Mouse (Mus musculus) effector memory CD4-positive, alpha-beta T cell, adult 7 months (primary cell): ENCODE data around the gene Gm45785. TPM values are rescaled to one million over a fixed set of nuclear protein-coding genes. Genes with fewer than 3 reads are reported as not detected.

ENCODE experiments used
- polyA plus RNA-seq: library from polyadenylated mRNA; unstranded; fragments of 100-300 nt; shearing (Covaris generic); gene quantifications from one replicate; pipeline ENCODE4 v1.2.1, GENCODE M21; 2017

The Gm45785 gene
- polyA plus RNA-seq: 1.3 TPM

DNA sequence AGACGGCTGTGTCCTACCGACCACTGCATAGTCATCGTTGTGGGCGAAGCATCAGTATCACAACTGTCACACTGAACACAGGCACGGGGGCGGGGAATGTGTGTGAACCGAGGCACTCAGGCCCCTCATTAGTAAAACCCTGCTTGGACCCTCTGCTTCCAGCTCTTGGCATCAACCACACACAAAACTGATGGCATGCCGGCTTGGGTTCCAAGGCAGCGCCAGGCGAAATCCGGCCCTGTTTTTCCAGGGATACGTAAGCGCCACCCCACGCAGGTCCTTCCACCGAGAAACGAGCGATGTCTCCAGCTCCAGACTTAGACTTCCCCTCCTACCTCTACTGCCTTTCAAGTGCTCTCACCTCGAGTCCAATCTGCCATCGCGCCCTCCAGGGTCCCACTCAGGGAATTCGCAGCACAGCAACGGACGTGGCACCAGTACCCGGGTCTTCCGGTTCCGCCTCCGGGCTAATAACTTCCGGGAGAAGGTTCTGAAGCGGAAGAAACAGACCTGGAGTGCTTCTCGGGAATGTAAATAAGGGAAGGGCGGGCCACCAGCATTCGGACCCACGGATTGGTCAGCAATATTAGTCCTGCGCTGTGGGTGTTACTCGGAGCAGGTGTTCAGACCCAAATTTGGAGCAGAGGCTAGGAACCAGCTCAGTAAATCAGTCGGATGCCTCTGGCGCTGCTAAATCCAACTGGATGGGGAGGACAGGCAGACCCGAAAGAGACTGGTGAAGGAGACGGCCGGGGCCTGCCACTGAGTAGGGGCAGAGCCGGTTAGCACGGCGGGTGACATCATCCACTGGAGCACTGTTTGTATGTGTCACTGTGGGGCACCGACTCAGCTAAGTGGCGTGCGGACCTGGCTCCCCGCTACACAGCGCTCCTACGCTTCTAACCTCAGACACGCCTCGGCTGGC lies at the start of gene Gm45785:
TSS of gene Gm45785 (minus strand) at position 472 of the 925 bp plus-strand sequence.

DNA sequence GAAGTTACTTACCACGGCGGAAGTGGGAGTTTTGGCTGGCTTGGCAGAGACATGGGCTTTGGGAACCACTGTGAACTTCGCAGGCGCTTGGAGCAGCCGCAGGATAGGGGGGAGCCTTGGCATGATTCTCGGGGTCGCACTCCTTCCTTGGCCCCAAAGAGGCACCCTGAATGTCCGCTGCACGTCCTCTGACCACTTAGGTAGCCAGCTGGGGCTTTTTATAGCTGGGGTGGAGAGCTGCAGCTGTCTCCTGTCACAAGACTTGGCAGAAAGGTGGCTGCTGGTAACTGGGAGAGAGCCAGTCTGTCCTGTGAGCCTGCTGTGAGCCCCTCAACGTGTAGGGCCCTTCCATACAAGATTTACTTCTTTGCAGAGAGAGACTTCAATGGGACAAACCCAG lies 44.1 kb upstream of the Gm45785 start, which contains the start of gene Cox8b:
TSS of gene Cox8b (minus strand) at position 227 of the 400 bp plus-strand sequence.

DNA sequence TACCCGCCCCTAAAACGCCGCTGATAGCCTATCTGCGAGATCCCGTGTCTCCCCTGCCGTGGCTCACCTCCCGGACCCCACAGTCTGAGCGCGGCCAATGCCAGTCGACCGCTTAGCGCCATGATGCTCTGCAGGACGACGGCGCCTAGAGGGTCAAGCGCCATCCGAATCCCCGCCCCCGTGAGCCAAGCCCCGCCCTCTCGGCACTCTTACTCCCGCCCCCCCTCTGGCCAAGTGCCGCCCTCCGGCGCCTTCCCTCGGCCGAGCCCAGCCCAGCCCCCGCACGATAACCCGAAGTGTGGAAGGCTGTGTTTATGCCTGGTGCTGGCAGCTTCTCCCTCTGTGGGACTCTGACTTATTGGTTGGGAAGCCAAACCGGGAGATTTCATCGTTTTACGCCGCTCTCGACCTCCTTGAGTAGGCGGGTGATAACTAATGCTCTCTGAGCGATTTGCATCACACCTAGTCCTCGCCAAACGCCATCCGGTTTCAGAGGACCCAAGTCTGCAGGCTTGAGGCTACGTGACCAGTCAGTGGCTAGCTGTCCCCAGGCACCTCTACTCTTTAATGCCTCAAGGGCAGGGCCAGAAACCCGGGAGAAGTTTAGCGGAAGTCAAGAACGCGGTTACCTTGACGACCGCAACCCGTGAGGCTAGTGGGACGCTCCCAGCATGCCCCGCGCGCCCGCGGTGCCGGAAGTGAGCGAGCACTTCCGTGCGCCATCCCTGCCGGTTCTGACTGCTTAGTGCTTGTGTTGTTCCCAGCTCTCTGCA lies 25.8 kb upstream of the Gm45785 start, which contains the start of the genes Psmd13 and Sirt3:
TSS of gene Psmd13 (plus strand) at position 273 of the 773 bp plus-strand sequence.
TSS of gene Sirt3 (minus strand) at position 614 of the 773 bp plus-strand sequence.

DNA sequence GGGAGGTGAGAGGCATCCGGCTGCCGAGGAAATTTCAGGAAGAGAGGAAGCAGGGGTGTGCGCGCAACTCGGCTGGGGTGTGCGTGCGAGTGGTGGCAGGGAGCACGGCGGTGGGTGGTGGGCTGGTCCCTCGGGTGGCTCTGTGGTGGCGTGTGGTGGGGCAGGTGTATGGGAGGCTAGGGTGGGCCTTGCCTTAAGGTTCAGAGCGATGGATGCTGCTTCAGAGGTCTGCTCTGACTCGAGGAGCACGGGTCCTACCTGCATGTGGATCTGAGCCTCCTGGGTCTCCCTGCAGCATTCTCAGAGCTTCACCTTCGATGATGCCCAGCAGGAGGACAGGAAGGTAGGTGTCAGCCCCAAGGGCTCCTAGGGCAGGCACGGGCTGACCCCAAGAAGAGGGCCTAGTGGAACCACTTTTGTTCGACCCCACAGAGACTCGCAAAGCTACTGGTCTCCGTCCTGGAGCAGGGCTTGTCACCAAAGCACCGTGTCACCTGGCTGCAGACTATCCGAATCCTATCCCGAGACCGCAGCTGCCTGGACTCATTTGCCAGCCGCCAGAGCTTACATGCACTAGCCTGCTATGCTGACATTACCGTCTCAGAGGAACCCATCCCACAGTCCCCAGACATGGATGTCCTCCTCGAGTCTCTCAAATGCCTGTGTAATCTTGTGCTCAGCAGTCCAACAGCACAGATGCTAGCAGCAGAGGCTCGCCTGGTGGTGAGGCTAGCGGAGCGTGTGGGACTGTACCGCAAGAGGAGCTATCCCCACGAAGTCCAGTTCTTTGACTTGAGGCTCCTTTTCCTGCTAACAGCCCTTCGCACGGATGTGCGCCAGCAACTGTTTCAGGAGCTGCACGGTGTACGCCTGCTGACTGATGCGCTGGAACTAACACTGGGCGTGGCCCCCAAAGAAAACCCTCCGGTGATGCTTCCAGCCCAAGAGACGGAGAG lies 1.7 kb upstream of the Gm45785 start, which contains the start of gene Bet1l:
TSS of gene Bet1l (minus strand) at position 28 of the 956 bp plus-strand sequence.

DNA sequence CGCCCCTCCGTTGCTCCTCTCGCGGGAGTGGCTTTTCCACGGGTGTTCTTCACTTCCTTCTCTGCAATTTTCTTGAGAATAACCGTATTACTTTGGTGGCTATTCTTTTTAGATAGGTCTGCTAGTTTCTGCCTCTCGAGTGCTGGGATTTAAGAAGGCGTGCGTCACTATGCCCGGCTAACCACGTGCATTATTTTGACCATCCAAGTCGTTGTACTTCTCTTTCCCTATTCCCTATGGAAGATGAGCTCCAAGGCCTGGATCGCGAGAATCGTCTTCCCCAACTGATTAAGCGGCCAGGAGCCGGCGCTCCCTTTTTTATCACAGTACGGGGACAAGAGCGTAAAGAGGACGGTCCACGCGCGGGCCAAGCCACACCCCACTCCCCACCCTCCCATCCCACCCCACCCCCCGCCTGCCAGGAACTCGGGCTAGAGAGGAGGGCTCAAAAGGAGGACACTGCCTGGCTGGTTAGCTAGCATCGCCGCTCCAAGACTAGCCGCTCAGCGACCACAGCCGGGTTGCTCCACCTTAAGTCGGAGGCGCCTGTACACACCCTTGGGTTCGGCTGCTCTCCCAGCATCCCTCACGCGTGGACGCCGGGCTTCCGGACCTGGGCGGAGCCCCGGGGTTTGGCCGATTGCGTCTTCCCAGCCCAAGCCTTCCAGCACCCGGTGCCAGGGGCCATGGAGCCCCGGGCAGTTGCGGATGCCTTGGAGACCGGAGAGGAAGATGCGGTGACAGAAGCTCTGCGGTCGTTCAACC lies 836 bp upstream of the Gm45785 start, which contains the start of gene Ric8a:
TSS of gene Ric8a (plus strand) at position 173 of the 765 bp plus-strand sequence.

DNA sequence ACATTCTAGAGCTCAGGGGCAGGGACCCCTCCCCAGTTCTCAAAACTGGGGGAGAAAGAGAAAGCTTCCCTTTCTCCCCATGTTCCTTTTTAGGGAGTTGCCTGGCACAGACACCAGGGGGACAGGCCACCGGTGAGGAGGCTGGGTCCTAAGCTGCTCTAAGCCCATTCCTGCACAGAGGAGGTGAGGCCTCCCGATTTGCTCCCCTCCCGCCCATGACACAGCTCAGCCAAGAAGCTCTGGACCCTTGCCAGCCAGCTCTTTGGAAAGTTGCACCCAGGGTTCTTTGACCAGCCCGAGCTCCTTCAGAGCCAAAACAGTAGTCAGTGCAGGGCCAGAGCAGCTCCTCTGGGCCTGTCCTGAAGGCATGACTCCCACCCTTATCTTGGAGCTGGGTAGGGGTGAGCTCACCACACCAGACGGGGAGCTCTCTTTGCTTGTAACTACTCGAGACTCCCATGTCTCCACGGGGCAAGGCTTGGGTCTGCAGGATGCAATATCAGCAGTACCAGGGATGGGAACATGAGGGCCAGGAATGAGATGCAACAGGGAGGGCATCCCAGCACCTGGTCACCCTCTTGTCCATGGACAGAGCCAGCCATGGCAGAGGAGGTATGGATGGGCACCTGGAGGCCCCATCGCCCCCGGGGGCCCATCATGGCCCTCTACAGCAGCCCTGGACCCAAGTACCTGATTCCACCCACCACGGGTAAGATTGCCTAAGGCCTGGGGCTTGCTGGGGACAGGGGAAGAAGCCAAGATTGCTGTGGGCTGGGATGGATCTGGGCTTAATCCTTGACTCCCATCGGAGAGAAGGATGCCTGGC lies 8.2 kb downstream of the Gm45785 start, which contains the start of gene Odf3:
TSS of gene Odf3 (plus strand) at position 51 of the 826 bp plus-strand sequence.

DNA sequence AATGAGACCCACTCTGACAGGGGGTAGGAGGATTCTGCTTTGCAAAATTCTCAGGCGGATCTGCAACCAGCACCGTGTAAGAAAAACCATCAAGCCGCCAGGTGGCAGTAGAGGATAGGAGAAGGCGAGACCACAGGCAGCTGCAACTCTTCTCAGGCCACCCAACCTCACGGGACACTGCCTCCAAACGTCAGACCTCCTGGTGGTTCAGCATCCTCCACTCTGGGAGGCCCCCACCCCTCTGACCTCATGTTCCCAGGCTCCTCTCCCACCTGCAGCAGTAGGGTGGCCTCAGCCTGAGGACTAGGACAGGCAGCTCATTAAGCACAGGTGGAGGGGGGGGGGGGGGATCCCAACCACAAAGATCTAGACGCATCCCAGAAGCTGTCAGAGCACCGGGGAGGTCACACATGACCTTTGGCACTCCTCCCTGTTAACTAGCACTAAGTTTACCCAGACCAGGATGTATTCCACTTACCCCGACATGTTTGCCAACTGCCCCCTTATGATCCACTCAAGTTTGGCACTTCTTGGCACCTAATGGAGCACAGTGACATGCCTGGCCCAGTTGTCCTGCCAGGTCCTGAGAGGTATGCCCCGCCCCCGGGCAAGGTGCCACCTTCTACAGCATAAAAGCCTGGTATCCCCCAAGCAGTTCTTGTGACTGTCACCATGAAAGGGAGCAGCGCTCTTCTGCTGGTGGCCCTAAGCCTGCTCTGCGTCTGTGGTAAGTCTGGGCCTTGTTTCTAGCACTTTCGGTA lies 11.0 kb downstream of the Gm45785 start, which contains the start of gene Scgb1c1:
TSS of gene Scgb1c1 (plus strand) at position 643 of the 761 bp plus-strand sequence.

DNA sequence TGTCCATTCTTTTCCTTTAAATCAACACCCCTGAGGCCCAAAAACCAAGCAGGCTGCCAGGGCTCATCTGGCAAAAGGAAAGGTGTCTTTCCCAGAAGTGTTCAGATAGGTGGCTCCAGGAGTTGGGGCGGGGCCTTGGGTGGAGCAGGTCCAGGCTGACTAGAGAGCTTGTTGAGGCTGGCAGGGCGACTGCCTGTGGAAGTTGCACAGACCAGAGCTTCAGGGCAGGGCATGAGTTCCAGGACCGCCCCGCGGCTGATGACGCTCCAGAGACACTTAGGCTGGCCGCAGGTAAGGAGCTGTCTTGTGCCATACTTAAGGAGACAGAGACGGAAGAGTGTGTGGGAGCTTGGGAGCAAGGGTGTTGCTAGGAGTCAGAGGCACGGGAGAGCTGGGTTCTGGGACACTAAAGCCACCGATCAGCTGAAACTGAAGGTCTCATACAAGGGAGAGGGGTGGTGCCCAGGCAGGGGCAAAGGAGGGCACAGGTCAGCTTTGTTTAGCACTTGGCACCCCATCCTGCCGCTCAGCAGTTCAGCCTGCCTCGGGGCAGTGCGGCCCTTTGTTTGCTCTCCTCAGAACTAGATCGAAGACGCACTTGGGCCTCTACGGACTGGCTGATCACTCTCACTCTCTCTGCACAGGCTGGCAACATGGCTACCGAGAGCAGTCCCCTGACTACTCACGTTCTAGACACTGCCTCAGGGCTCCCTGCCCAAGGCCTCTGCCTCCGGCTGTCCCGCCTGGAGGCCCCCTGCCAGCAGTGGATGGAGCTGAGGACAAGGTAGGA lies 21.0 kb downstream of the Gm45785 start, which contains the start of gene Urah:
TSS of gene Urah (plus strand) at position 51 of the 790 bp plus-strand sequence.

DNA sequence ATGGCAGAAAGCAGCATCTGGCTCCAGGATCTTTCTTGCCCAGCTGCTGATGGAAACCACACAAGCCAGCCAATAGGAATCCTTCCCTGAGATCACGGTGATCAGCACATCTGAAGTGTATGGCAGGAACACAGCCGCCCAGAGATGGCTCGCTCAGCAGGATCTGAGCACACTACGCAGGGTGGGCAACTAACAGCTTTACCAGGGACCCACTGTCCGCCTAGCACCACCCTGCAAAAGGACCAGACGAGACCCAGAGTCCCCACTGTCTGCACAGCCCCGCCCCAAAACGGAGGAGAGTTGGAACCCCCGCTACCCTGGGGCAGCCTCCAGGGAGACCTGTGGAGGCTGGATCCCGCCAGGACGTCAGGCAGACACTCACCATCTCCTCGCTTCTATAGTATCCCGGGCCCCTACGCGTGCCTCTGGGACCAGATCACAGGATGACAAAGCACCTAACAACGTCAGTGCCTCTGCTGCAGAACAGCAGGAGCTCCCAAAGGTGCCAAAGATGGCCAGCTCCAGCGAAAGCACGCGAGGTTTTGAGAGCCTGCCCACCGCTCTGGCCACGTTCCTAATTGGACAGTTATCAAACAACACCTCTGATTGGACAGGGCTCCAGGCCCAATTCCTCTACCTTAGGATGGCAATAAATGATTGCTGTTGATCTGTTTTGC lies 34.3 kb downstream of the Gm45785 start, which contains the start of gene Zfp941:
TSS of gene Zfp941 (minus strand) at position 526 of the 677 bp plus-strand sequence.

DNA sequence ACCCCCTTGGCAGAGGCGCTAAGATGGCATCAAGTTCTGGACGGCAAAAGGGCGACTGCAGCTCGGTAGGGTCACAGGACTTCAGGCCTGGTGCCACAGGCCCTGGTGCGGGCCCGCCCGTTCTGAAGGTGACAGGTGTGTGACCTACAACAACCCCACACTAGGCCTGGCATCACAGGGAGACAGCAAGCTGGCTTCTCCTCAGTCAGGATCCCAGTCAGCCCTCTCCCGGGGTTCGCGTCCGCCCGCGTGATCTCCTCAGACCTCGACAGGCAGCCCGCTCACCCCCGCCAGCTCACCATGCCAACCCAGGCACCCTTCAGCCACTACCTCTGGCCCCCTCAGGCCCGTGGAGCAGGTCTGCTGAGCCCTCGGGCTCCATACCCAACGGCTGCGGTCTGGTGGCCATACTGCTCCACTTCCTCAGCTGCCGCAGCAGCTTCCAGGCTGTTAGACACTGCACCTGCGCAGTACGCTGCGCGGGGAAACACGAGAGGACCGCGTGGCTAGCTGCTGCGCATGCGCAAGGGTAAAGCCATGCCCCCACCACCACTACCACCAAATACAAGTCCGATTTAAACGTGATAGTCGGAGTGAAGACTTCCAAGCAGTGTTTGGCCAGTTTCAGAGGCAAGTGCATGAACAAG lies 68.6 kb downstream of the Gm45785 start, which contains the start of gene Syce1:
TSS of gene Syce1 (minus strand) at position 447 of the 647 bp plus-strand sequence.

Other genes starting within 250 kb of the Gm45785 start
- not detected for gene Olfr61, start 227.4 kb downstream of the Gm45785 start, polyA plus RNA-seq
- gene Olfr53, start 209.9 kb downstream of the Gm45785 start, polyA plus RNA-seq: not detected
- gene Olfr539, start 196.4 kb downstream of the Gm45785 start, polyA plus RNA-seq: 0.21 TPM
- 0.06 TPM for gene Olfr45, start 174.4 kb downstream of the Gm45785 start, polyA plus RNA-seq
- gene Olfr541, start 159.1 kb downstream of the Gm45785 start, polyA plus RNA-seq: not detected
- not detected for gene Cyp2e1, start 92.6 kb downstream of the Gm45785 start, polyA plus RNA-seq
- not detected for gene Syce1, start 68.5 kb downstream of the Gm45785 start, polyA plus RNA-seq
- 0.18 TPM for gene Zfp941, start 34.2 kb downstream of the Gm45785 start, polyA plus RNA-seq
- not detected for gene Urah, start 21.3 kb downstream of the Gm45785 start, polyA plus RNA-seq
- not detected for gene Scgb1c1, start 10.8 kb downstream of the Gm45785 start, polyA plus RNA-seq
- gene Odf3, start 8.5 kb downstream of the Gm45785 start, polyA plus RNA-seq: 0.30 TPM
- 107 TPM for gene Ric8a, start 626 bp upstream of the Gm45785 start, polyA plus RNA-seq
- gene Bet1l, start 1.2 kb upstream of the Gm45785 start, polyA plus RNA-seq: 51.2 TPM
- 145 TPM for gene Psmd13, start 25.6 kb upstream of the Gm45785 start, polyA plus RNA-seq
- gene Sirt3, start 26.0 kb upstream of the Gm45785 start, polyA plus RNA-seq: 2.6 TPM
- not detected for gene Cox8b, start 44.1 kb upstream of the Gm45785 start, polyA plus RNA-seq
- 0.11 TPM for gene Nlrp6, start 64.6 kb upstream of the Gm45785 start, polyA plus RNA-seq
- gene Pgghg, start 85.1 kb upstream of the Gm45785 start, polyA plus RNA-seq: 9.2 TPM
- not detected for gene Ifitm5, start 94.0 kb upstream of the Gm45785 start, polyA plus RNA-seq
- gene Gm45717, start 99.6 kb upstream of the Gm45785 start, polyA plus RNA-seq: not detected
- gene Ifitm2, start 99.7 kb upstream of the Gm45785 start, polyA plus RNA-seq: 19.8 TPM
- 8.4 TPM for gene Ifitm1, start 110.9 kb upstream of the Gm45785 start, polyA plus RNA-seq
- 9.4 TPM for gene Ifitm3, start 154.4 kb upstream of the Gm45785 start, polyA plus RNA-seq
- not detected for gene Ifitm6, start 161.6 kb upstream of the Gm45785 start, polyA plus RNA-seq
- not detected for gene Gm17387, start 172.8 kb upstream of the Gm45785 start, polyA plus RNA-seq
- 19.2 TPM for gene B4galnt4, start 204.8 kb upstream of the Gm45785 start, polyA plus RNA-seq
- 186 TPM for gene Pkp3, start 221.9 kb upstream of the Gm45785 start, polyA plus RNA-seq
- gene Sigirr, start 244.2 kb upstream of the Gm45785 start, polyA plus RNA-seq: 69.4 TPM